25 mouse cellular contexts compared by ENCODE assay signal in genomic region chr2:167997562-167997961, GRCm38 (mm10). TPM values are rescaled to one million over a fixed set of nuclear protein-coding genes. Genes with fewer than 3 reads are reported as not detected.
A peak's percentile ranks its signal among the peaks of the same experiment; 100 is the strongest.
DNase-seq lines count a peak whose midpoint lies in the region; ATAC-seq lines count a peak whose summit lies in the region.
"Had no signal": no experiment of that assay in that cellular context is flagged by ENCODE, and none has a peak within 500 bp of the region (broad histone marks: within the 10 kb centered on the region; RNA-seq: fewer than 3 reads in every experiment).

No protein-coding gene starts in this region.

- DNase-seq in heart, postnatal 25 days (ENCODE audit: low spot score) = no peak
- peak; percentile 85 for DNase-seq in induced T-regulatory cell, adult 2 months (ENCODE audit: low read depth)
- no peak for DNase-seq in layer of hippocampus, adult 9-11 months
- no peak for DNase-seq in forebrain, embryonic 11.5 days (ENCODE audit: low spot score)
- DNase-seq in ovary, postnatal 14 days (ENCODE audit: low spot score) = no peak
- DNase-seq: adrenal gland, postnatal 25 days; cerebellum, adult 11 months; cerebellum, postnatal 10 days; embryo, embryonic 11 days; forebrain, postnatal 0 days; kidney, adult 2 months; kidney, postnatal 14 days; left cerebral cortex, postnatal 4 days; liver had no signal

- H3K9ac ChIP-seq in heart, embryonic 13.5 days = peak overlapping the region; percentile 24; the same call in 1 of the 2 replicates
- no peak overlapping the region for H3K9ac ChIP-seq in forebrain, embryonic 11.5 days (ENCODE audit: low read length)
- H3K9ac ChIP-seq: forebrain, postnatal 0 days; hindbrain, embryonic 12.5 days; neural tube, embryonic 12.5 days had no signal

- peaks cover 23% of the 10 kb centered on the region for H3K4me1 ChIP-seq in heart, embryonic 13.5 days
- no peaks in the 10 kb centered on the region for H3K4me1 ChIP-seq in forebrain, embryonic 11.5 days (replicated peaks; ENCODE audit: control insufficient read depth, insufficient read depth, low read length)
- H3K4me1 ChIP-seq: neural tube, embryonic 12.5 days had no signal

- no peaks in the 10 kb centered on the region for H3K9me3 ChIP-seq in heart, embryonic 13.5 days
- H3K9me3 ChIP-seq in forebrain, embryonic 11.5 days (ENCODE audit: control insufficient read depth, low read length) = no peaks in the 10 kb centered on the region

- no peak overlapping the region for H3K4me3 ChIP-seq in heart, embryonic 13.5 days
- H3K4me3 ChIP-seq in forebrain, embryonic 11.5 days (ENCODE audit: low read depth, low read length) = no peak overlapping the region
- H3K4me3 ChIP-seq: hindbrain, embryonic 12.5 days; left cerebral cortex, adult 2 months; neural tube, embryonic 12.5 days had no signal

- H3K27me3 ChIP-seq in heart, embryonic 13.5 days (replicated peaks) = peaks cover 11% of the 10 kb centered on the region; the same call in 1 of the 2 replicates
- no peaks in the 10 kb centered on the region for H3K27me3 ChIP-seq in forebrain, embryonic 11.5 days (ENCODE audit: control insufficient read depth, insufficient read depth, low read length)
- H3K27me3 ChIP-seq: neural tube, embryonic 12.5 days; Patski had no signal

- intact Hi-C loops in heart, postnatal 25 days (cut with DNase I) = no loop called here

- no peak overlapping the region for H3K27ac ChIP-seq in heart, embryonic 13.5 days (replicated peaks)
- H3K27ac ChIP-seq in forebrain, embryonic 11.5 days (ENCODE audit: low read depth, low read length) = no peak overlapping the region
- H3K27ac ChIP-seq: hindbrain, embryonic 12.5 days; left cerebral cortex, adult 2 months; neural tube, embryonic 12.5 days had no signal

- no peaks in the 10 kb centered on the region for H3K36me3 ChIP-seq in heart, embryonic 13.5 days
- no peaks in the 10 kb centered on the region for H3K36me3 ChIP-seq in forebrain, embryonic 11.5 days (ENCODE audit: control insufficient read depth, insufficient read depth, low read length)
- H3K36me3 ChIP-seq: hindbrain, embryonic 12.5 days; neural tube, embryonic 12.5 days had no signal

- WGBS in heart, embryonic 13.5 days = 37% methylated on average over 3 of the region's 3 CpGs
- 76% methylated on average over 3 of the region's 3 CpGs for WGBS in forebrain, embryonic 11.5 days

- H3K4me2 ChIP-seq in heart, embryonic 13.5 days = no peak overlapping the region
- H3K4me2 ChIP-seq in forebrain, embryonic 11.5 days (ENCODE audit: low read depth, low read length, severe bottlenecking) = no peak overlapping the region
- H3K4me2 ChIP-seq: hindbrain, embryonic 12.5 days; neural tube, embryonic 12.5 days had no signal

- no peak for ATAC-seq in heart, embryonic 13.5 days (ENCODE audit: extremely low read depth, insufficient number of reproducible peaks, low FRiP score, low TSS enrichment)
- peak; percentile 26; the same call in 1 of the 2 replicates for ATAC-seq in megakaryocyte-erythroid progenitor cell, adult 5-6 weeks (replicated peaks; ENCODE audit: low FRiP score, low TSS enrichment, poor library complexity, severe bottlenecking)
- no peak for ATAC-seq in frontal cortex, adult (ENCODE audit: low TSS enrichment)
- no peak for ATAC-seq in forebrain, embryonic 11.5 days (replicated peaks; ENCODE audit: low FRiP score)
- ATAC-seq: forebrain, postnatal 0 days; lung, postnatal 0 days; midbrain, embryonic 16.5 days; Patski had no signal

RNA-seq across cellular contexts. Expression of gene Ripor3, which starts 12.9 kb away (rescaled TPM):
- 0.67 and 1.2 TPM in 2 replicates for polyA plus RNA-seq in heart, embryonic 13.5 days (2015; fragmentation: Nextera tagmentation; extraction: Ambion mirVana)
- total RNA-seq in heart, postnatal 25 days (2021) = under 1 TPM; 0.49 to 0.75 TPM
- total RNA-seq in megakaryocyte-erythroid progenitor cell, adult 5-6 weeks (2014; fragmentation: Nextera tagmentation) = not detected in 2 replicates
- total RNA-seq in megakaryocyte-erythroid progenitor cell, adult 5-6 weeks (2017) = 0.42 TPM in 1 of 2 replicates, not detected in the other
- 0.72 and 1.00 TPM in 2 replicates for polyA plus RNA-seq in forebrain, embryonic 11.5 days (2014; fragmentation: Nextera tagmentation; extraction: Ambion mirVana)
- total RNA-seq: granulocyte monocyte progenitor cell, adult 5-6 weeks; megakaryocyte progenitor cell, adult 5-6 weeks had no signal
